Mouse (Mus musculus) midbrain, postnatal 0 days (tissue): ENCODE data around the gene Tulp3. TPM values are rescaled to one million over a fixed set of nuclear protein-coding genes. Genes with fewer than 3 reads are reported as not detected.
"Not testable (repeated sequence)": the region's sequence is repeated elsewhere in the genome, so short reads cannot be mapped to it uniquely, and the experiment has no call there.

Experiments used
- ATAC-seq: fragments of 200-750 bp; cut with Nextera tagmentation; 2 replicates; pipeline ENCODE4 v1.8.0; 2017; ENCODE audit warnings: moderate number of reproducible peaks, mild to moderate bottlenecking, moderate TSS enrichment, moderate library complexity; ENCODE audit not compliant: low FRiP score
- DNase-seq: peaks from one replicate; pipeline ENCODE4 v3.0.0-alpha.2; 2015; ENCODE audit warnings: low spot score
- H3K27ac ChIP-seq: fragments of 300-500 bp; sonication (generic); 2 replicates; pipeline ENCODE4 v1.5.1; 2014; ENCODE audit warnings: low read depth, mild to moderate bottlenecking, low read length, mixed read lengths
- H3K27me3 ChIP-seq: fragments of 300-500 bp; sonication (generic); 2 replicates; pipeline ENCODE4 v1.6.1; 2014; ENCODE audit warnings: low read length, control low read depth, mixed read lengths; ENCODE audit not compliant: insufficient read depth
- H3K36me3 ChIP-seq: fragments of 300-500 bp; sonication (generic); 2 replicates; pipeline ENCODE4 v1.6.1; 2014; ENCODE audit warnings: low read length, control low read depth, mixed read lengths; ENCODE audit not compliant: insufficient read depth
- H3K4me1 ChIP-seq: fragments of 300-500 bp; sonication (generic); 2 replicates; pipeline ENCODE4 v1.6.1; 2014; ENCODE audit warnings: mild to moderate bottlenecking, control low read depth, antibody characterized with exemption, low read length, mixed read lengths; ENCODE audit not compliant: insufficient read depth
- H3K4me2 ChIP-seq: fragments of 300-500 bp; sonication (generic); 2 replicates; pipeline ENCODE4 v1.6.1; 2014; ENCODE audit warnings: low read depth, mild to moderate bottlenecking, low read length, mixed read lengths; ENCODE audit not compliant: poor library complexity, severe bottlenecking
- H3K4me3 ChIP-seq: fragments of 300-500 bp; sonication (generic); 2 replicates; pipeline ENCODE4 v1.5.1; 2014; ENCODE audit warnings: low read depth, mild to moderate bottlenecking, low read length, moderate library complexity
- H3K9ac ChIP-seq: fragments of 300-500 bp; sonication (generic); replicated peaks from 2 replicates; pipeline ENCODE4 v1.6.1; 2014; ENCODE audit warnings: mild to moderate bottlenecking, low read length, moderate library complexity, mixed read lengths; ENCODE audit not compliant: poor library complexity, severe bottlenecking
- H3K9me3 ChIP-seq: fragments of 300-500 bp; sonication (generic); 2 replicates; pipeline ENCODE4 v1.6.1; 2016; ENCODE audit warnings: low read length, control low read depth
- CTCF ChIP-seq: IDR thresholded peaks from 2 replicates; pipeline ENCODE4 v1.5.1; 2016; ENCODE audit warnings: antibody characterized with exemption, mild to moderate bottlenecking
- WGBS: fragments of 180-500 bp; shearing (Covaris S2); extraction: QIAGEN DNeasy Blood & Tissue Kit; methylation state at CpG from one replicate; pipeline ENCODE4 v1.1.7; 2014; 5-methylcytosine and 5-hydroxymethylcytosine counted together
- polyA plus RNA-seq: library from polyadenylated mRNA; unstranded; fragments of >200 nt; fragmentation: Nextera tagmentation; extraction: Ambion mirVana; gene quantifications from 2 replicates; pipeline ENCODE4 v1.2.1, GENCODE M21; 2015
- total RNA-seq: library from RNA; depleted of rRNA; stranded (reverse); fragments of >200 nt; gene quantifications from 2 replicates; pipeline ENCODE4 v1.2.3, GENCODE M21; 2014

Gene Tulp3
- total and polyA plus RNA-seq, 2 experiments from 2014 or later, result 14.3 to 14.7 TPM

- no peak for TF ChIP-seq CTCF
- no peak overlapping the region for H3K9ac ChIP-seq
- no peak for DNase-seq
- ATAC-seq, result no peak
- H3K4me1 ChIP-seq, result no peaks in the 10 kb centered on the region
- H3K9me3 ChIP-seq, result no peaks in the 10 kb centered on the region
- 68% methylated on average over 1 of the region's 1 CpGs for WGBS
- H3K36me3 ChIP-seq, result no peaks in the 10 kb centered on the region
- H3K27me3 ChIP-seq, result no peaks in the 10 kb centered on the region
- no peak overlapping the region for H3K4me3 ChIP-seq
- no peak overlapping the region for H3K27ac ChIP-seq
- H3K4me2 ChIP-seq, result no peak overlapping the region
Observed at GRCm38 (mm10) chr6:128390683-128391082, 35.0 kb upstream of the Tulp3 start.

GRCm38 (mm10) chr6:128389185-128389584 lies 33.5 kb upstream of the Tulp3 start:
- Histone ChIP-seq H3K36me3 (no peaks in the 10 kb centered on the region), H3K27ac (no peak overlapping the region), H3K9me3 (no peaks in the 10 kb centered on the region), H3K4me2 (no peak overlapping the region), H3K4me3 (no peak overlapping the region), H3K9ac (no peak overlapping the region), H3K4me1 (no peaks in the 10 kb centered on the region), H3K27me3 (no peaks in the 10 kb centered on the region)
- 95% methylated on average over 1 of the region's 1 CpGs for WGBS
- no peak for DNase-seq
- no peak for ATAC-seq
- no peak for TF ChIP-seq CTCF

DNA sequence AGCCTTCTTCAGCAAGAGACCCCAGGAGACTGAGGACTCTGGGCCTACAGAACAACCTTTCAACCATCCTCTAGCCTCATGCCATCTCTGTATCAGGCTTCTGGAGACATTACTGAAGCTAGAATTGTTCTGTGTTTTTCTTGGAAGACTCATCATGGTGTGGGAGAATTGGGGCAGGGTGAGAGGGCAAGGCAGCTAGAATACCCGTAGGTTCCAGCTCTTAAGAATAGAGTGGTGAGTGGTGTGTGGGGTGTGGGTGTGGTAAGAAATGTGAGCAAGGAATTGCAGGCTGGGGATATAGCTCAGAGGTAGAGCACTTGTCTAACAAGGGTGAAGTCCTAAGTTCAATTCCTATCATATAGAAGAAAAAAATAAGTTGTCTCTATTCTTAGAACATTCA lies 29.4 kb upstream of the Tulp3 start:
- Histone ChIP-seq H3K4me2 (no peak overlapping the region), H3K27ac (no peak overlapping the region), H3K4me1 (no peaks in the 10 kb centered on the region), H3K4me3 (no peak overlapping the region), H3K27me3 (no peaks in the 10 kb centered on the region), H3K9me3 (no peaks in the 10 kb centered on the region), H3K36me3 (no peaks in the 10 kb centered on the region), H3K9ac (no peak overlapping the region)
- TF ChIP-seq CTCF, result no peak
- DNase-seq, result no peak
- WGBS, result 92% methylated on average over 1 of the region's 1 CpGs
- no peak for ATAC-seq

- Histone ChIP-seq H3K9ac (no peak overlapping the region), H3K4me2 (no peak overlapping the region), H3K4me3 (no peak overlapping the region), H3K27me3 (no peaks in the 10 kb centered on the region), H3K9me3 (no peaks in the 10 kb centered on the region), H3K36me3 (no peaks in the 10 kb centered on the region), H3K27ac (no peak overlapping the region), H3K4me1 (no peaks in the 10 kb centered on the region)
- no peak for ATAC-seq
- no peak for DNase-seq
- 75% methylated on average over 7 of the region's 7 CpGs for WGBS
- no peak for TF ChIP-seq CTCF
Observed at GRCm38 (mm10) chr6:128383752-128384151, 28.1 kb upstream of the Tulp3 start.

GRCm38 (mm10) chr6:128381254-128381653 lies 25.6 kb upstream of the Tulp3 start:
- H3K4me1 ChIP-seq, result no peaks in the 10 kb centered on the region
- H3K27me3 ChIP-seq, result no peaks in the 10 kb centered on the region
- H3K9ac ChIP-seq, result no peak overlapping the region
- H3K4me3 ChIP-seq, result no peak overlapping the region
- WGBS, result 73% methylated on average over 3 of the region's 3 CpGs
- no peak overlapping the region for H3K4me2 ChIP-seq
- no peak for DNase-seq
- no peak for TF ChIP-seq CTCF
- H3K27ac ChIP-seq, result no peak overlapping the region
- H3K36me3 ChIP-seq, result no peaks in the 10 kb centered on the region
- no peaks in the 10 kb centered on the region for H3K9me3 ChIP-seq
- ATAC-seq, result no peak

DNA sequence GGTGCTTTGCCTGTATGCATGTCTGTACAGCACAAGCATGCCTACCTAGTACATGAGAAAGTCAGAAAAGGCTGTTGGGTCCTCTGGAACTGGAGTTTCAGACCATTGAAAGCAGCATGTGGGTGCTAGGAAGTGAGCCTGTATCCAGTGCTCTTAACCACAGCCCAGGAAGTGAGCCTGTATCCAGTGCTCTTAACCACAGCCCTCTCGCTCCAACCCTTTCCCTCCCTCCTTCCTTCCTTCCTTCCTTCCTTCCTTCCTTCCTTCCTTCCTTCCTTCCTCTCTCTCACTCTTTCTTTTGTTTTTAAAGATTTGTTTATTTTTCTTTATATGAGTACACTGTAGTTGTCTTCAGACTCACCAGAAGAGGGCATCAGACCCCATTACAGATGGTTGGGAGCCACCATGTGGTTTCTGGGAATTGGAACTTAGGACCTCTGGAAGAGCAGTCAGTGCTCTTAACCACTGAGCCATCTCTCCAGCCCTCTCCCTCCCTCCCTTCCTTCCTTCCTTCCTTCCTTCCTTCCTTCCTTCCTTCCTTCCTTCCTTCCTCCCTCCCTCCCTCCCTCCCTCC lies 25.0 kb upstream of the Tulp3 start:
- H3K27me3 ChIP-seq, H3K4me3 ChIP-seq, H3K4me1 ChIP-seq, H3K27ac ChIP-seq, H3K36me3 ChIP-seq, H3K4me2 ChIP-seq, H3K9ac ChIP-seq, ATAC-seq, H3K9me3 ChIP-seq, DNase-seq: not testable (repeated sequence)
- peak; percentile 45 for TF ChIP-seq CTCF
- 79% methylated on average over 1 of the region's 1 CpGs for WGBS
